Mouse (Mus musculus) kidney, embryonic 14.5 days (tissue): ENCODE data around the gene A930018P22Rik. TPM values are rescaled to one million over a fixed set of nuclear protein-coding genes. Genes with fewer than 3 reads are reported as not detected.

ENCODE experiments used
- ATAC-seq: fragments of 200-750 bp; cut with Nextera tagmentation; 2 replicates; pipeline ENCODE4 v1.8.0; 2017; ENCODE audit warnings: moderate number of reproducible peaks, mild to moderate bottlenecking, moderate TSS enrichment, moderate library complexity; ENCODE audit not compliant: low FRiP score, low TSS enrichment
- H3K27ac ChIP-seq: fragments of 300-500 bp; sonication (generic); 2 replicates; pipeline ENCODE4 v1.5.1; 2014; ENCODE audit warnings: low read depth, mild to moderate bottlenecking, low read length, moderate library complexity, mixed read lengths
- H3K27me3 ChIP-seq: fragments of 300-500 bp; sonication (generic); 2 replicates; pipeline ENCODE4 v1.6.1; 2014; ENCODE audit warnings: mild to moderate bottlenecking, low read length; ENCODE audit not compliant: control insufficient read depth, insufficient read depth
- H3K36me3 ChIP-seq: fragments of 300-500 bp; sonication (generic); 2 replicates; pipeline ENCODE4 v1.6.1; 2014; ENCODE audit warnings: low read length, mixed read lengths; ENCODE audit not compliant: control insufficient read depth, insufficient read depth
- H3K4me1 ChIP-seq: fragments of 300-500 bp; sonication (generic); 2 replicates; pipeline ENCODE4 v1.6.1; 2014; ENCODE audit warnings: low read length, mixed read lengths; ENCODE audit not compliant: control insufficient read depth, insufficient read depth
- H3K4me2 ChIP-seq: fragments of 300-500 bp; sonication (generic); replicated peaks from 2 replicates; pipeline ENCODE4 v1.6.1; 2014; ENCODE audit warnings: low read depth, mild to moderate bottlenecking, low read length
- H3K4me3 ChIP-seq: fragments of 300-500 bp; sonication (generic); 2 replicates; pipeline ENCODE4 v1.5.1; 2014; ENCODE audit warnings: mild to moderate bottlenecking, low read length
- H3K9ac ChIP-seq: fragments of 300-500 bp; sonication (generic); 2 replicates; pipeline ENCODE4 v1.6.1; 2014; ENCODE audit warnings: low read depth, mild to moderate bottlenecking, low read length, moderate library complexity
- H3K9me3 ChIP-seq: fragments of 300-500 bp; sonication (generic); 2 replicates; pipeline ENCODE4 v1.6.1; 2016; ENCODE audit warnings: low read length; ENCODE audit not compliant: control insufficient read depth
- WGBS: fragments of 180-500 bp; shearing (Covaris S2); extraction: QIAGEN DNeasy Blood & Tissue Kit; methylation state at CpG from one replicate; pipeline ENCODE4 v1.1.7; 2014; 5-methylcytosine and 5-hydroxymethylcytosine counted together
- polyA plus RNA-seq: library from polyadenylated mRNA; unstranded; fragments of >200 nt; fragmentation: Nextera tagmentation; extraction: Ambion mirVana; gene quantifications from 2 replicates; pipeline ENCODE4 v1.2.1, GENCODE M21; 2014

A930018P22Rik gene
- polyA plus RNA-seq, 1 experiment from 2014 or later = 0.27 TPM

DNA sequence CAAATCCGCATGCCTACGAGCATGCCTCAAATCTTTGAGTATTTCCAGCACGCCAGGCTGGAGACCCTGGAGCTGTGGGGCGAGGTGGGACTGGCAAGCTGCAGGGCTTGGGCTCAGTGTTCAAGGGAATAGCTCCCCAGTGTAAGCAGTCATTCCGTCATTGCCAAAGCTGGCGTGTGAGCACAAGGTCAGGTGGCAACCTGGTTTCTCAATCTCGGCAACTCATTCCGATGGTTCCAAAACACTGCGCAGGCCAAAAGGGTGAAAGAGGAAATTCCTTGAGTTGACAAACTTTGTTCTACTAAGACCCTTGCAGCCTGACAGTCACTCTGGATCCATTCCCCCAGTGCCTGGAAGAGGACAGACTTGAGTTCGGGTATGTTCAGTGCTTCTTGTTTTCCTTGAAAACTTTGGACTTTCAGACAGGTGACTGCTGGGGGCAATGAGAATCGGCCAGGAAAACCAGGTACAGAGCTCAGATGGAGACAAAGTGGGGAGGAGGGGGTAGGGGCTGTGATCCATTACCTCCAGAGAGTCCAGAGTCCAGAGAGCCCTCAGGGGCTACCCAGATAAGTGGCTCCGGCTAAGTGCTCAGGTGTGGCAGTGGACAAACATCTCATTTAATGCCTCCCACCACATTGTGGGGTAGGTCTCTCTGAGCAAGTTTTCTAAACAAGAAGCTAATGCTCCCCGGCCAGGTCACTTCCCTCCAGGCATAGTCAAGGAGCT, 6.4 kb downstream of the A930018P22Rik start:
- ATAC-seq = no peak

GRCm38 (mm10) chr2:104130165-104130564, 7.6 kb downstream of the A930018P22Rik start:
- H3K4me3 ChIP-seq = no peak overlapping the region
- H3K9ac ChIP-seq = no peak overlapping the region
- no peaks in the 10 kb centered on the region for H3K9me3 ChIP-seq
- no peaks in the 10 kb centered on the region for H3K27me3 ChIP-seq
- no peaks in the 10 kb centered on the region for H3K36me3 ChIP-seq
- WGBS = 84% methylated on average over 6 of the region's 6 CpGs
- no peaks in the 10 kb centered on the region for H3K4me1 ChIP-seq
- no peak overlapping the region for H3K27ac ChIP-seq
- no peak overlapping the region for H3K4me2 ChIP-seq
- ATAC-seq = no peak

More for the DNA sequence above, 6.4 kb downstream of the A930018P22Rik start:
- Histone ChIP-seq H3K9me3 (no peaks in the 10 kb centered on the region), H3K4me1 (no peaks in the 10 kb centered on the region), H3K27ac (no peak overlapping the region), H3K36me3 (no peaks in the 10 kb centered on the region), H3K4me2 (no peak overlapping the region), H3K27me3 (no peaks in the 10 kb centered on the region), H3K4me3 (no peak overlapping the region), H3K9ac (no peak overlapping the region)
- 87% methylated on average over 13 of the region's 13 CpGs for WGBS

- ATAC-seq = no peak
- Histone ChIP-seq H3K9ac (no peak overlapping the region), H3K4me1 (no peaks in the 10 kb centered on the region), H3K4me2 (no peak overlapping the region), H3K9me3 (no peaks in the 10 kb centered on the region), H3K27me3 (no peaks in the 10 kb centered on the region), H3K36me3 (no peaks in the 10 kb centered on the region), H3K4me3 (no peak overlapping the region), H3K27ac (no peak overlapping the region)
- WGBS = 59% methylated on average over 3 of the region's 3 CpGs
These were observed 8.4 kb downstream of the A930018P22Rik start for GRCm38 (mm10) chr2:104130969-104131368.

DNA sequence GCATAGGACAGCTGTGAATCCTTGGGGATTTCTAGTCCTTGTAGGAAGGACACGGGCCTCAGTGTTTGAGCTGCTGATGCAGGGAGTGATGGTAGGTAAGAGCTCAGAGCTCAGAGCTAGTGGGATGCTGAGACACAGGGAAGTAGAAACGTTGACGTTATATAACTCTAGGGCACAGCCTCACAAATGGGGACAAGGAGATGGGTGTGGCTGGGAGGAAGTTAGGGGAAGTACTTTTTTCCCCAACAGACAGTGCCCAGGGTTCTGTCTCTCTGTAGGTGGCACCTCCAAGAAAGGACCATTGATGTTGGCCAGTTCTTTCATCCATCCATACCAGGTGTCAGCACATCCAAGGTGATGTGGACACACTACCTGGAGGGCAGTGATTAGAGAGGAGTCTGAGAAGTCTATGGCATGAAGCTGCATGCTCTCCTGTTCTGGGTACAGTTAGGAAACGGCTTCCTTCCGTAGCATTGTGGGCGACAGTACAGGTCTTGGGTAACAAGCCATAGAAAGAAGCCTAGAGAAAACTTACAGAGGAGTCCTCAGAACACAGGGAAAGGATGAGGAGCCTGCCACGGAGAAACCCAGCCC, 9.8 kb downstream of the A930018P22Rik start:
- H3K4me2 ChIP-seq = no peak overlapping the region
- no peak for ATAC-seq
- no peaks in the 10 kb centered on the region for H3K36me3 ChIP-seq
- no peaks in the 10 kb centered on the region for H3K27me3 ChIP-seq
- no peak overlapping the region for H3K27ac ChIP-seq
- H3K9ac ChIP-seq = no peak overlapping the region
- WGBS = 73% methylated on average over 7 of the region's 7 CpGs
- H3K9me3 ChIP-seq = no peaks in the 10 kb centered on the region
- H3K4me1 ChIP-seq = no peaks in the 10 kb centered on the region
- H3K4me3 ChIP-seq = no peak overlapping the region

GRCm38 (mm10) chr2:104133042-104133810, 10.7 kb downstream of the A930018P22Rik start:
- H3K9ac ChIP-seq = no peak overlapping the region
- ATAC-seq = no peak
- no peaks in the 10 kb centered on the region for H3K27me3 ChIP-seq
- H3K27ac ChIP-seq = no peak overlapping the region
- H3K4me3 ChIP-seq = no peak overlapping the region
- WGBS = 30% methylated on average over 12 of the region's 12 CpGs
- no peaks in the 10 kb centered on the region for H3K9me3 ChIP-seq
- H3K36me3 ChIP-seq = no peaks in the 10 kb centered on the region
- H3K4me1 ChIP-seq = no peaks in the 10 kb centered on the region
- H3K4me2 ChIP-seq = no peak overlapping the region

GRCm38 (mm10) chr2:104134150-104135056, 11.8 kb downstream of the A930018P22Rik start:
- 48% methylated on average over 8 of the region's 8 CpGs for WGBS
- no peaks in the 10 kb centered on the region for H3K27me3 ChIP-seq
- H3K4me2 ChIP-seq = no peak overlapping the region
- H3K4me1 ChIP-seq = no peaks in the 10 kb centered on the region
- H3K9ac ChIP-seq = no peak overlapping the region
- peak; percentile 51; the same call in 1 of the 2 replicates for ATAC-seq
- H3K4me3 ChIP-seq = no peak overlapping the region
- no peaks in the 10 kb centered on the region for H3K36me3 ChIP-seq
- no peak overlapping the region for H3K27ac ChIP-seq
- no peaks in the 10 kb centered on the region for H3K9me3 ChIP-seq

GRCm38 (mm10) chr2:104135920-104136319, 13.4 kb downstream of the A930018P22Rik start:
- Histone ChIP-seq H3K4me1 (no peaks in the 10 kb centered on the region), H3K4me3 (no peak overlapping the region), H3K4me2 (no peak overlapping the region), H3K9me3 (no peaks in the 10 kb centered on the region), H3K27ac (no peak overlapping the region), H3K27me3 (no peaks in the 10 kb centered on the region), H3K9ac (no peak overlapping the region), H3K36me3 (no peaks in the 10 kb centered on the region)
- peak; percentile 64; the same call in 1 of the 2 replicates for ATAC-seq
- 54% methylated on average over 2 of the region's 2 CpGs for WGBS

- ATAC-seq = no peak
- 94% methylated on average over 8 of the region's 8 CpGs for WGBS
- H3K9ac ChIP-seq = no peak overlapping the region
- no peaks in the 10 kb centered on the region for H3K27me3 ChIP-seq
- H3K36me3 ChIP-seq = no peaks in the 10 kb centered on the region
- no peak overlapping the region for H3K4me3 ChIP-seq
- H3K27ac ChIP-seq = no peak overlapping the region
- no peaks in the 10 kb centered on the region for H3K4me1 ChIP-seq
- no peak overlapping the region for H3K4me2 ChIP-seq
- H3K9me3 ChIP-seq = no peaks in the 10 kb centered on the region
These were observed 19.6 kb downstream of the A930018P22Rik start for GRCm38 (mm10) chr2:104142140-104142539.
